Mouse (Mus musculus): ENCODE measurements at regions not wholly inside any gene's neighbourhood (a gene's known extent, or its start where the extent isn't known, plus 50 kb on each side); places are given as distances from the start of the nearest gene placed in this dataset.

DNA sequence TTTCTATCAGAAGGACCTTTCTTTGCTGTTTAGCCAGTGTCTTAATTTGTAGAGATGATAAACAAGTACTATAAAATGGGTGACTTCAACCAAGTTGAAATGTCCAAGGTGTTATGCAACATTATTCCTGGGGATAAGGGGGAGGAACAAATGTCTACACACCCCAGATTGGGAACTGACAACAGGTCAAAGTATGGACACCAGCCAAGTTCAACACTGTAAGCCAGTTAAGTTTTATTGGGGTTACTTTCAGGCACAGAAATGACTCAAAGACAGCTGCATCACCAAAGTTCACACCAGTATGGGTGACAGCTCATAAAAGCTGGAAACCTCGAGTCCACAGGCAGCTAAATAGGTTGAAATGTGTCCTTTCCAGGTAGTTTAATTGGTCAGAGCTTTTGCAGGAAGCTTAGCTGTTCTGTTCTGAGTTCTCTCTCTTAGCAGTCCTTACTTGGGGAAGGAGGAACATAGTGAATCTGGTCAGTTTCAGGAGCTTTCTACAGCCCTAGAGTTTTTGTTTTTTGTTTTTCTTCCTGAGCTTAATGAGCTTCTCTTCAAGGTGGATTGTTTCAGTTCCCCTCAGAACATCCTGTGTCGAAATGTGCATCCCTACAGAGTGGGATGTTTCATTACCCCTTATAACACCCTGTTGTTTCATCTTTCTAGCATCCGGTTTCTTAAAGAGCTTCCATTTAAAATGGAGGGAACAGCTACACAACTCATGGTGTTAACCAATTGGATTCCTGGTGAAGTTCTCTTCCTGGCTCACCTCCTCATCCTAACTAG is 279.2 kb upstream of the Cdyl start:
- no peak for ATAC-seq (ENCODE audit: insufficient number of reproducible peaks, low FRiP score, low TSS enrichment, low read depth)
- DNase-seq (ENCODE audit: low spot score) = no peak
- no peak overlapping the region for H3K4me2 ChIP-seq (ENCODE audit: low read depth, severe bottlenecking)
- H3K36me3 ChIP-seq (ENCODE audit: control insufficient read depth, insufficient read depth, low read length) = no peaks in the 10 kb centered on the region
- WGBS = 56% methylated on average over 3 of the region's 3 CpGs
- H3K4me1 ChIP-seq (ENCODE audit: control insufficient read depth, insufficient read depth, low read length) = no peaks in the 10 kb centered on the region
- no peaks in the 10 kb centered on the region for H3K27me3 ChIP-seq (ENCODE audit: control insufficient read depth, insufficient read depth, low read length)
- no peak overlapping the region for H3K4me3 ChIP-seq (ENCODE audit: low read depth, low read length)
- H3K9ac ChIP-seq (ENCODE audit: low read length) = no peak overlapping the region
- H3K27ac ChIP-seq (replicated peaks; ENCODE audit: low read depth, low read length) = no peak overlapping the region
- H3K9me3 ChIP-seq (ENCODE audit: control insufficient read depth, low read length) = no peaks in the 10 kb centered on the region

DNA sequence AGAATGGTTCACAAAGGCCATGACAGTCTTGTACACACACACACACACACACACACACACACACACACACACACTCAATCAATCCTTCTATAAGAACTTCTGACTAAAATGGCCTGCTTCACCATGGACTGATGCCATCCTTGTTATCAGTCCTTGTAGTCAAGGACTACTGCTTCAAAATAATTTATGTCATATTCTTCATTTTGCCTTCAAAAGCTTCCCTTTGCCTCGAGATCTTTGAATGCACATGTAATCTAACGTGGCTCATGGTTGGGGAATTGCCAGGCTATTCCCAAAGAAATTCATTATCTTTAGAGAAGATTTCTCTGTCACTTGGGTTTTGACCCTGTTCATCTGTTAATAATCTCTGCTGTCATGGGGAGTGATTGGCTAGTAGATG is 278.0 kb upstream of the Cdyl start:
- no peaks in the 10 kb centered on the region for H3K27me3 ChIP-seq (ENCODE audit: control insufficient read depth, insufficient read depth, low read length)
- H3K27ac ChIP-seq (replicated peaks; ENCODE audit: low read depth, low read length) = no peak overlapping the region
- H3K4me2 ChIP-seq (ENCODE audit: low read depth, severe bottlenecking) = no peak overlapping the region
- H3K36me3 ChIP-seq (ENCODE audit: control insufficient read depth, insufficient read depth, low read length) = no peaks in the 10 kb centered on the region
- H3K9me3 ChIP-seq (ENCODE audit: control insufficient read depth, low read length) = no peaks in the 10 kb centered on the region
- 89% methylated on average over 2 of the region's 2 CpGs for WGBS
- DNase-seq (ENCODE audit: low spot score) (no peak), ATAC-seq (ENCODE audit: insufficient number of reproducible peaks, low FRiP score, low TSS enrichment, low read depth) (no peak)
- H3K9ac ChIP-seq (ENCODE audit: low read length) = no peak overlapping the region
- H3K4me3 ChIP-seq (ENCODE audit: low read depth, low read length) = no peak overlapping the region
- H3K4me1 ChIP-seq (ENCODE audit: control insufficient read depth, insufficient read depth, low read length) = no peaks in the 10 kb centered on the region

GRCm38 (mm10) chr13:35383000-35383623 is 276.5 kb upstream of the Cdyl start:
- DNase-seq (ENCODE audit: low spot score) (no peak), ATAC-seq (ENCODE audit: insufficient number of reproducible peaks, low FRiP score, low TSS enrichment, low read depth) (no peak)
- Histone ChIP-seq H3K27me3 (ENCODE audit: control insufficient read depth, insufficient read depth, low read length) (no peaks in the 10 kb centered on the region), H3K4me1 (ENCODE audit: control insufficient read depth, insufficient read depth, low read length) (no peaks in the 10 kb centered on the region), H3K27ac (replicated peaks; ENCODE audit: low read depth, low read length) (no peak overlapping the region), H3K9me3 (ENCODE audit: control insufficient read depth, low read length) (no peaks in the 10 kb centered on the region), H3K36me3 (ENCODE audit: control insufficient read depth, insufficient read depth, low read length) (no peaks in the 10 kb centered on the region), H3K4me3 (ENCODE audit: low read depth, low read length) (no peak overlapping the region), H3K9ac (ENCODE audit: low read length) (no peak overlapping the region), H3K4me2 (ENCODE audit: low read depth, severe bottlenecking) (no peak overlapping the region)
- 40% methylated on average over 11 of the region's 12 CpGs for WGBS

- Histone ChIP-seq H3K4me2 (ENCODE audit: low read depth, severe bottlenecking) (no peak overlapping the region), H3K27me3 (ENCODE audit: control insufficient read depth, insufficient read depth, low read length) (no peaks in the 10 kb centered on the region), H3K36me3 (ENCODE audit: control insufficient read depth, insufficient read depth, low read length) (no peaks in the 10 kb centered on the region), H3K9ac (ENCODE audit: low read length) (no peak overlapping the region), H3K4me1 (ENCODE audit: control insufficient read depth, insufficient read depth, low read length) (no peaks in the 10 kb centered on the region), H3K4me3 (ENCODE audit: low read depth, low read length) (no peak overlapping the region), H3K27ac (replicated peaks; ENCODE audit: low read depth, low read length) (no peak overlapping the region), H3K9me3 (ENCODE audit: control insufficient read depth, low read length) (no peaks in the 10 kb centered on the region)
- 69% methylated on average over 8 of the region's 8 CpGs for WGBS
- no peak for DNase-seq (ENCODE audit: low spot score)
- ATAC-seq (ENCODE audit: insufficient number of reproducible peaks, low FRiP score, low TSS enrichment, low read depth) = no peak
Measured at GRCm38 (mm10) chr13:35383624-35384018, 276.0 kb upstream of the Cdyl start.

- Histone ChIP-seq H3K4me2 (ENCODE audit: low read depth, severe bottlenecking) (no peak overlapping the region), H3K36me3 (ENCODE audit: control insufficient read depth, insufficient read depth, low read length) (no peaks in the 10 kb centered on the region), H3K27me3 (ENCODE audit: control insufficient read depth, insufficient read depth, low read length) (no peaks in the 10 kb centered on the region), H3K4me3 (ENCODE audit: low read depth, low read length) (no peak overlapping the region), H3K4me1 (ENCODE audit: control insufficient read depth, insufficient read depth, low read length) (no peaks in the 10 kb centered on the region), H3K27ac (replicated peaks; ENCODE audit: low read depth, low read length) (no peak overlapping the region), H3K9ac (ENCODE audit: low read length) (no peak overlapping the region), H3K9me3 (ENCODE audit: control insufficient read depth, low read length) (no peaks in the 10 kb centered on the region)
- WGBS = 64% methylated on average over 1 of the region's 1 CpGs
- DNase-seq (ENCODE audit: low spot score) = no peak
- ATAC-seq (ENCODE audit: insufficient number of reproducible peaks, low FRiP score, low TSS enrichment, low read depth) = no peak
Measured at GRCm38 (mm10) chr13:35388380-35388779, 271.3 kb upstream of the Cdyl start.

- H3K4me2 ChIP-seq (ENCODE audit: low read depth, severe bottlenecking) = no peak overlapping the region
- no peak for DNase-seq (ENCODE audit: low spot score)
- WGBS = 85% methylated on average over 6 of the region's 6 CpGs
- H3K27me3 ChIP-seq (ENCODE audit: control insufficient read depth, insufficient read depth, low read length) = no peaks in the 10 kb centered on the region
- H3K4me1 ChIP-seq (ENCODE audit: control insufficient read depth, insufficient read depth, low read length) = no peaks in the 10 kb centered on the region
- H3K36me3 ChIP-seq (ENCODE audit: control insufficient read depth, insufficient read depth, low read length) = no peaks in the 10 kb centered on the region
- no peaks in the 10 kb centered on the region for H3K9me3 ChIP-seq (ENCODE audit: control insufficient read depth, low read length)
- H3K27ac ChIP-seq (replicated peaks; ENCODE audit: low read depth, low read length) = no peak overlapping the region
- ATAC-seq (ENCODE audit: insufficient number of reproducible peaks, low FRiP score, low TSS enrichment, low read depth) = no peak
- H3K9ac ChIP-seq (ENCODE audit: low read length) = no peak overlapping the region
- H3K4me3 ChIP-seq (ENCODE audit: low read depth, low read length) = no peak overlapping the region
Measured at GRCm38 (mm10) chr13:35389781-35390525, 269.7 kb upstream of the Cdyl start.

DNA sequence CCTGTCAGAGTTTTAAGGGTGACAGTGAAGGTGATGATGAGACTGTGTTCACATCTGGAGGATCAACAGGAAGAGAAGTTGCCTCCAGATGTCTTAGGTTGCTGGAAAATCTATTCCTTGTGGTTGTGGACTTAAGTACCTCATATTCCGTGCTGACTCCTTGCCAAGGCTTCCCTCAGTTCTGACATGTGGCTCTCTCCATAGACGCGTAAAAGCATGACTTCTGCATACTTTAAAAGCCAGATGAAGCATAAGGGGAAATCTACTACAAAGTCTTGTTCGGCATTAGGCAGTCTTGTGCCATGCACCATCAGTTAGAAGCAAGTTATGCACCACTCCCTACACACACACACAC is 269.1 kb upstream of the Cdyl start:
- Histone ChIP-seq H3K9me3 (ENCODE audit: control insufficient read depth, low read length) (no peaks in the 10 kb centered on the region), H3K4me3 (ENCODE audit: low read depth, low read length) (no peak overlapping the region), H3K36me3 (ENCODE audit: control insufficient read depth, insufficient read depth, low read length) (no peaks in the 10 kb centered on the region), H3K4me1 (ENCODE audit: control insufficient read depth, insufficient read depth, low read length) (no peaks in the 10 kb centered on the region), H3K27me3 (ENCODE audit: control insufficient read depth, insufficient read depth, low read length) (no peaks in the 10 kb centered on the region), H3K4me2 (ENCODE audit: low read depth, severe bottlenecking) (no peak overlapping the region), H3K9ac (ENCODE audit: low read length) (no peak overlapping the region), H3K27ac (replicated peaks; ENCODE audit: low read depth, low read length) (no peak overlapping the region)
- ATAC-seq (ENCODE audit: insufficient number of reproducible peaks, low FRiP score, low TSS enrichment, low read depth) (no peak), DNase-seq (ENCODE audit: low spot score) (no peak)
- WGBS = 74% methylated on average over 4 of the region's 4 CpGs

DNA sequence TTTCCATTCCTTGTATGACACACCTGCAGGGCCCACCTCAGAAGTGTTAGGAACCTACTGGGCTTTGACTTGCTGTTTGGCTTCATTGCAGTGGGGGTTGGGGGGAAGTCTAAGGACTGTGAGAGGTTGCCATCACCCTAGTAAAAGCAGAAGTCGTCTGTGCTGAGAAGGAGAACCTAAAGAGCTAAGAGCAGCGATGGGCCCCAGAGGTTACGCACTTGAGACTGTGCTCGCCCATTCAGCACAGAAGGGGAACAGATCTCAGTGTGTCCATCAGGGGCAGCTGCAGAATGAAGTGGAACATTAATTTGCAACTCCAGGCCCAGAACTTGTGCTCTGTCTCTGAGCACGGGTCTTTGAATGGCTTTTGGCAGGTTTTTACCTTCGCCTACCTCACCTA is 267.5 kb upstream of the Cdyl start:
- H3K27ac ChIP-seq (replicated peaks; ENCODE audit: low read depth, low read length) = no peak overlapping the region
- no peaks in the 10 kb centered on the region for H3K27me3 ChIP-seq (ENCODE audit: control insufficient read depth, insufficient read depth, low read length)
- ATAC-seq (ENCODE audit: insufficient number of reproducible peaks, low FRiP score, low TSS enrichment, low read depth) (no peak), DNase-seq (ENCODE audit: low spot score) (no peak)
- whole genome bisulfite sequencing = 84% methylated on average over 6 of the region's 6 CpGs
- no peak overlapping the region for H3K4me3 ChIP-seq (ENCODE audit: low read depth, low read length)
- no peaks in the 10 kb centered on the region for H3K4me1 ChIP-seq (ENCODE audit: control insufficient read depth, insufficient read depth, low read length)
- H3K9me3 ChIP-seq (ENCODE audit: control insufficient read depth, low read length) = no peaks in the 10 kb centered on the region
- no peak overlapping the region for H3K4me2 ChIP-seq (ENCODE audit: low read depth, severe bottlenecking)
- no peaks in the 10 kb centered on the region for H3K36me3 ChIP-seq (ENCODE audit: control insufficient read depth, insufficient read depth, low read length)
- H3K9ac ChIP-seq (ENCODE audit: low read length) = no peak overlapping the region

Data from limb, embryonic 11.5 days (tissue).